Mouse (Mus musculus): ENCODE measurements around the gene Madcam1. TPM values are rescaled to one million over a fixed set of nuclear protein-coding genes. Genes with fewer than 3 reads are reported as not detected.
A peak's percentile ranks its signal among the peaks of the same experiment; 100 is the strongest.

The Madcam1 gene
- total and polyA plus RNA-seq, 3 experiments, result 61.9 to 171 (median 110) TPM

DNA sequence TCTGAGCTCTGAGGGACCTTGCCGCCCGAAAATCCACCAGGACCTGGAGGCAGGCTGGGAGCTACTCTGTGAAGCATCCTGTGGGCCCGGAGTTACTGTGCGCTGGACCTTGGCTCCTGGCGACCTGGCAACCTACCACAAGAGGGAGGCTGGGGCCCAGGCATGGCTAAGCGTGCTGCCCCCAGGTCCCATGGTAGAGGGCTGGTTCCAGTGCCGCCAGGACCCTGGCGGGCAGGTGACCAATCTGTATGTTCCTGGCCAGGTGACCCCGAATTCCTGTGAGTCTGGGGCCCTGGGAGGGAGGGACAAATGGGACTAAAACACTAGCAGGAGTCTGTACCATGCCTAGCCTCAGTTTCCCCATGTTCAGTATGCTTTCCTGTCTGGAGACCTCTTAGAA is 2.1 kb downstream of the Madcam1 start:
- TF ChIP-seq CHD2 (IDR thresholded peaks at IDR 0.05; ENCODE audit: low read length), result no peak
- TF ChIP-seq USF2 (conservative IDR thresholded peaks at IDR 0.05; ENCODE audit: low read depth, low read length), result no peak
- no peak for TF ChIP-seq IRF4 (IDR thresholded peaks at IDR 0.05; ENCODE audit: low read depth, low read length)
- TF ChIP-seq NELFE (IDR thresholded peaks at IDR 0.05; ENCODE audit: low read depth, low read length), result no peak
- TF ChIP-seq JUN (IDR thresholded peaks at IDR 0.05; ENCODE audit: insufficient read depth, low read depth, low read length), result no peak
- no peak for TF ChIP-seq MXI1 (IDR thresholded peaks at IDR 0.05; ENCODE audit: low read depth, low read length)
- TF ChIP-seq MYC (IDR thresholded peaks at IDR 0.05; ENCODE audit: low read depth, low read length), result no peak
- TF ChIP-seq ZKSCAN1 (IDR thresholded peaks at IDR 0.05; ENCODE audit: borderline replicate concordance, low read depth, low read length), result no peak
- TF ChIP-seq NRF1 (IDR thresholded peaks at IDR 0.05; ENCODE audit: low read depth, low read length), result no peak
- no peak for TF ChIP-seq EP300 (IDR thresholded peaks at IDR 0.05; ENCODE audit: low read length)
- TF ChIP-seq ELF1 (IDR thresholded peaks at IDR 0.05; ENCODE audit: low read depth, low read length), result no peak
- no peak for TF ChIP-seq UBTF (IDR thresholded peaks at IDR 0.05; ENCODE audit: low read depth, low read length)
- peak; percentile 3; the same call in 1 of the 2 replicates for TF ChIP-seq RAD21 (IDR thresholded peaks at IDR 0.05; ENCODE audit: low read depth, low read length)
- TF ChIP-seq CTCF (conservative IDR thresholded peaks at IDR 0.05 in 1 of 2, IDR thresholded peaks at IDR 0.05 in 1 of 2; ENCODE audit: low read depth in 2 of 2, low read length in 2 of 2), result peak in 1 of 2 experiments; percentile 16; a peak in 2 of 4 replicates
- no peak for TF ChIP-seq BHLHE40 (IDR thresholded peaks at IDR 0.05; ENCODE audit: low read depth, low read length)
- no peak for TF ChIP-seq POLR2AphosphoS2 (IDR thresholded peaks at IDR 0.05; ENCODE audit: low read depth, low read length)
- no peak for TF ChIP-seq HCFC1 (IDR thresholded peaks at IDR 0.05; ENCODE audit: low read depth, low read length)
- no peak for TF ChIP-seq GABPA (IDR thresholded peaks at IDR 0.05; ENCODE audit: insufficient replicate concordance, low read depth, low read length)
- TF ChIP-seq TCF12 (IDR thresholded peaks at IDR 0.05; ENCODE audit: low read depth, low read length), result peak; percentile 23; the same call in 1 of the 2 replicates
- no peak for TF ChIP-seq TBP (conservative IDR thresholded peaks at IDR 0.05; ENCODE audit: low read depth, low read length)
- TF ChIP-seq MAX (IDR thresholded peaks at IDR 0.05; ENCODE audit: low read length), result no peak
- no peak for TF ChIP-seq SIN3A (IDR thresholded peaks at IDR 0.05; ENCODE audit: low read length)
- Histone ChIP-seq H3K79me2 (replicated peaks; ENCODE audit: control insufficient read depth, extremely low read depth, insufficient read depth, poor library complexity, severe bottlenecking) (peaks cover 11% of the 10 kb centered on the region; the same call in 1 of the 2 replicates), H3K9me3 (replicated peaks; ENCODE audit: low read length) (no peaks in the 10 kb centered on the region), H3K27me3 (replicated peaks) (no peaks in the 10 kb centered on the region), H3K4me1 (ENCODE audit: control insufficient read depth in 1 of 2, insufficient read depth in 2 of 2) (peaks cover 29 to 54% of the 10 kb centered on the region in 2 experiments), H3K27ac (ENCODE audit: insufficient read depth, low read depth) (peak overlapping the region; percentile 3), H3K4me3 (replicated peaks in 1 of 3; ENCODE audit: low read depth in 2 of 3, low read length in 2 of 3, poor library complexity in 1 of 3) (peak overlapping the region in 2 of 3 experiments; percentile 9 to 59), H3K36me3 (replicated peaks in 1 of 2; ENCODE audit: control insufficient read depth in 1 of 2, insufficient read depth in 1 of 2, low read length in 1 of 2) (peaks cover 0 to 25% of the 10 kb centered on the region in 2 experiments), H3K4me2 (ENCODE audit: insufficient read depth, low read depth, poor library complexity, severe bottlenecking) (0 out of 2 replicates have a peak overlapping the region, but pooled peaks have one; percentile 65), H3K9ac (ENCODE audit: insufficient read depth, low read depth) (no peak overlapping the region; the same call in 1 of the 2 replicates)
- no peak for DNase-seq (ENCODE audit: extremely low read depth)
- dilution Hi-C loops (cut with MboI; ENCODE audit: extremely low pct_ligation_motif_present, extremely low pct_unique_long_range_greater_than_20kb, low sequenced_read_pairs) (no loop called here), in situ Hi-C loops (cut with MboI; ENCODE audit: low pct_ligation_motif_present, low pct_unique_long_range_greater_than_20kb, low sequenced_read_pairs) (no loop called here)

DNA sequence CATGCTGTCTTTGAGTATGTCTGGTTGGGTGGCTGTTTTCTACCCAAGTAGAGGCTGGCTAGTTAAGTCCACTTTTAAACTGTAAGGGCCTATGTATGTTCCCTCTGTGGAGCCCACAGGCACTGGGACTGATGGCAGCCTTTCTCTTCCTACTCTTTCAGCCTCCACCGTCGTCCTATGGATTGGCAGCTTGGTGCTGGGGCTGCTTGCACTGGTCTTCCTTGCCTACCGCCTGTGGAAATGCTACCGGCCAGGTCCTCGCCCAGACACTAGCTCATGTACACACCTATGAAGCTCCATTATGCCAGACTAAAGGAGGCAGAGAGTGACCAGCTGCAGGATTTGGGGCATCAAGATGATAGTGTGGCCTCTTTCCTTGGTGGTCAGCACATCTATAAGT is 3.7 kb downstream of the Madcam1 start:
- Histone ChIP-seq H3K4me3 (replicated peaks in 1 of 3; ENCODE audit: low read depth in 2 of 3, low read length in 2 of 3, poor library complexity in 1 of 3) (no peak overlapping the region), H3K79me2 (replicated peaks; ENCODE audit: control insufficient read depth, extremely low read depth, insufficient read depth, poor library complexity, severe bottlenecking) (peaks cover 11% of the 10 kb centered on the region; the same call in 1 of the 2 replicates), H3K27ac (ENCODE audit: insufficient read depth, low read depth) (no peak overlapping the region), H3K4me2 (ENCODE audit: insufficient read depth, low read depth, poor library complexity, severe bottlenecking) (no peak overlapping the region), H3K4me1 (ENCODE audit: control insufficient read depth in 1 of 2, insufficient read depth in 2 of 2) (peaks cover 32 to 55% of the 10 kb centered on the region in 2 experiments), H3K9me3 (replicated peaks; ENCODE audit: low read length) (no peaks in the 10 kb centered on the region), H3K27me3 (replicated peaks) (no peaks in the 10 kb centered on the region), H3K36me3 (replicated peaks in 1 of 2; ENCODE audit: control insufficient read depth in 1 of 2, insufficient read depth in 1 of 2, low read length in 1 of 2) (peaks cover 2 to 28% of the 10 kb centered on the region in 2 experiments), H3K9ac (ENCODE audit: insufficient read depth, low read depth) (no peak overlapping the region)
- dilution Hi-C loops (cut with MboI; ENCODE audit: extremely low pct_ligation_motif_present, extremely low pct_unique_long_range_greater_than_20kb, low sequenced_read_pairs) (no loop called here), in situ Hi-C loops (cut with MboI; ENCODE audit: low pct_ligation_motif_present, low pct_unique_long_range_greater_than_20kb, low sequenced_read_pairs) (no loop called here)
- no peak for DNase-seq (ENCODE audit: extremely low read depth)
- TF ChIP-seq MAFK (IDR thresholded peaks at IDR 0.05; ENCODE audit: insufficient replicate concordance, low read length), result no peak
- no peak for TF ChIP-seq ELF1 (IDR thresholded peaks at IDR 0.05; ENCODE audit: low read depth, low read length)
- no peak for TF ChIP-seq NRF1 (IDR thresholded peaks at IDR 0.05; ENCODE audit: low read depth, low read length)
- TF ChIP-seq SMC3 (IDR thresholded peaks at IDR 0.05; ENCODE audit: low read depth, low read length), result no peak
- no peak for TF ChIP-seq KAT2A (IDR thresholded peaks at IDR 0.05; ENCODE audit: insufficient replicate concordance, low read length)
- no peak for TF ChIP-seq EP300 (IDR thresholded peaks at IDR 0.05; ENCODE audit: low read length)
- TF ChIP-seq RAD21 (IDR thresholded peaks at IDR 0.05; ENCODE audit: low read depth, low read length), result no peak
- TF ChIP-seq CHD2 (IDR thresholded peaks at IDR 0.05; ENCODE audit: low read length), result no peak
- no peak for TF ChIP-seq ZMIZ1 (IDR thresholded peaks at IDR 0.05; ENCODE audit: low read depth, low read length)
- no peak for TF ChIP-seq ETS1 (conservative IDR thresholded peaks at IDR 0.05; ENCODE audit: low read depth, low read length)
- TF ChIP-seq SIN3A (IDR thresholded peaks at IDR 0.05; ENCODE audit: low read length), result no peak
- no peak for TF ChIP-seq CHD1 (IDR thresholded peaks at IDR 0.05; ENCODE audit: low read depth, low read length)
- no peak for TF ChIP-seq RCOR1 (conservative IDR thresholded peaks at IDR 0.05; ENCODE audit: low read depth, low read length)
- no peak for TF ChIP-seq POLR2AphosphoS2 (IDR thresholded peaks at IDR 0.05; ENCODE audit: low read depth, low read length)
- TF ChIP-seq POLR2A (IDR thresholded peaks at IDR 0.05; ENCODE audit: low read depth, low read length), result no peak
- no peak for TF ChIP-seq PAX5 (IDR thresholded peaks at IDR 0.05; ENCODE audit: low read length)
- no peak for TF ChIP-seq IRF4 (IDR thresholded peaks at IDR 0.05; ENCODE audit: low read depth, low read length)
- TF ChIP-seq MAX (IDR thresholded peaks at IDR 0.05; ENCODE audit: low read length), result no peak
- TF ChIP-seq TBP (conservative IDR thresholded peaks at IDR 0.05; ENCODE audit: low read depth, low read length), result no peak
- TF ChIP-seq HCFC1 (IDR thresholded peaks at IDR 0.05; ENCODE audit: low read depth, low read length), result no peak
